Mouse (Mus musculus) left cerebral cortex, postnatal 36 days (tissue): ENCODE data around the gene Rnf212. TPM values are rescaled to one million over a fixed set of nuclear protein-coding genes. Genes with fewer than 3 reads are reported as not detected.
A peak's percentile ranks its signal among the peaks of the same experiment; 100 is the strongest.

Source experiments
- DNase-seq, 2 experiments: peaks; one replicate each; pipeline ENCODE4 v3.0.0; 2021 to 2022; ENCODE audit warnings: low spot score in 2 of 2, mixed read lengths in 1 of 2
- intact Hi-C: fragments of 180-260 bp; cut with DNase I; formaldehyde crosslinking; loops from one replicate; pipeline ENCODE4 v1.15.1; 2025
- total RNA-seq, 2 experiments: library from RNA; stranded (reverse); gene quantifications; 2 replicates each; pipeline ENCODE4 v1.2.3; 2021

Gene Rnf212
- total RNA-seq, 2 experiments from 2014 or later, result not detected

DNA sequence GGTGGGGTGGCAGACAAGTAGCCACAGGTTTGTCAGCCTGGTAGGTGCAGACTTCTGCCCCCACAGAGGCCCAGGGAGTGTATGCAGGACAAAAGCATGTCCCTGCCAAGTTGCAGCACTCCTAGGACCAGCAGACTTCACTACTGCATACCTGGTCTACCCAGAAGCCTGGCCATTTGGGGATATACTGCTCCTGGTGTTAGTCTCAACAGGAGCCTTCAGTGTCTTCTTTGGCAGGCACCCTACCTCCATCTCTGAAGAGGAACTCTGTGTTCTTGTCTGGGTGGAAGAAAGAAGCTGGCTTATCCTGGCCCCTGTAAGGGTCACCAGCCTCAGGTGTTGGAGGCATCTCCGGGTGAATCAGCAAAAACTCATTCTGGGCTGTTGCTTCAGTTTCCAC lies 58.8 kb downstream of the Rnf212 start:
- intact Hi-C loops, result no loop called here
- peak in 1 of 2 experiments; percentile 2 for DNase-seq

GRCm38 (mm10) chr5:108714149-108714548 lies 60.6 kb downstream of the Rnf212 start:
- DNase-seq, result peak in 1 of 2 experiments; percentile 22
- intact Hi-C loops, result no loop called here

GRCm38 (mm10) chr5:108713691-108714090 lies 61.1 kb downstream of the Rnf212 start:
- DNase-seq, result peak in 1 of 2 experiments; percentile 2
- intact Hi-C loops, result no loop called here

DNA sequence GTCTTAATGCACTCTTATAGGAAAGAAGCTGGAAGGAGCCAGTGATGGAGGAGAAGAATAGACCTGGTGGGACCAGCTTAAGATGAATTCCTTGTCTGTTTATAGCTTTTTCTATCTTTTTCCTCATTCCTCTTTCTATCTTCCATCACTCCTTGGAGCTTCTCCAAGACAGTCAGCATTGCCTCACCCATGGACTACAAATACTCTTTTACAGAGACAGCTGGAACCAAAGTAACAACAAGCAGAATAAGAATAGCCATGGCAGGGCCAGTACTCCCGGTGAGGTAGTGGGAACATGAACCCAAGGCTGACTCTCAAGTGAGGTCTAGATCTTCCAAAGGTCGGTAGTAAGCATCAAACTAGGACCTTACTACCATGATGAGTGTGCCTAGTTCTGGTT lies 61.7 kb downstream of the Rnf212 start:
- intact Hi-C loops, result no loop called here
- peak in 1 of 2 experiments; percentile 0 for DNase-seq

DNA sequence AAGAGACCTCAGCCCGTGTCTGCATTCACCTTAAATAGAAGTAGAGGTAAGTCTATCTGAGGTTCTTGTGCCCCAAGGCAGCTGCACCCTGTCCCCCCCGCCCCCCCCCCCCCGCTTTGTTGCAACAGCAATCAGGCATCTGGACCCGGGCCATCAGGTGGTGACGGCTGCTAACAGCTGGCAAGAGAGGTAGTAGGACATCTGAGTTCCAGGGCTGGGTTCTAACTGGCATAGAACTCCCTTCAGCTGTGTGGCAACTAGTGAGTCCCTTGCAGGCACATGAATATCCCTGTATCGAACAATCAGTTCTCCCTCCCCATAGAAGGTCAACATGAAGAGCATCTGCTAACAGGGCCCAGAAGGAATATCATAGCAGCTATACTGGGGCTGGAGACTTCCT lies 62.8 kb downstream of the Rnf212 start:
- no peak for DNase-seq
- intact Hi-C loops, result no loop called here

DNA sequence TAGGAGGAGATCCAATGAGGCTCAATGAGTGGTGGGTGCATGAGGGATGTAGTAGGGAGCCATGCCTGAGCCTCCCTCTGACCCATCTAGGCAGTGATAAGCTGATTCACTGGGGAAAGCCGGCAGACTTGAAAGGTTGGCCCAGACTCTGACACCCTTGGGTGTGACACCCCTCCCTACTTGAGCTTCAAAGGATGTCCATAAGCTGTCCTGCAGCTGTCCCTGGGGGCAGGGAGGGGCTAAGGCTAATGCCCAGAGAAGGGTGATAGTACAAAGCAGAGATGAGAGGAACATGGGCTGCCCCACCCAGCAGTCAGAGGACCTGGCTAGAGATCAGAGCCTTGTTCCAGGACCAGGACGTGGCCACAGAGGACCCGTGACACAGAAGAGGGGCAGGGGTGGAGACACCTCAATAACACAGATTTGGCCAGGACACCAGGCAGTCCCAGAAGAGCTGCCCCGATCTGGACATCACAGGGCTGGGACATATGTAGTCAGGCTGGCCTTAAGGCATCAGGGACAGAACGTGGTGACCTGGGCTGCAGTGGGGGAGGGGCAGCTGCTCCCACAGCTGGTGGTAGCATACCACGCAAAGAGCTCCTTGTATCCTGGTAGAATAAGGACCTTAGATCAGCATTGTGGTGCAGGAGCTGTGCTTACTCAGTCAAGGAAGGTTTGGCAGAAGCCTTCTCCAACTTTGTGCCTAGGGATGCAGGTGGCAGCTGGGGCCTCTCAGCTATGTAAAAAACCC lies 65.6 kb downstream of the Rnf212 start:
- DNase-seq, result no peak
- intact Hi-C loops, result no loop called here

GRCm38 (mm10) chr5:108708419-108708818 lies 66.4 kb downstream of the Rnf212 start:
- intact Hi-C loops, result no loop called here
- no peak for DNase-seq

GRCm38 (mm10) chr5:108707758-108708157 lies 67.0 kb downstream of the Rnf212 start:
- intact Hi-C loops, result no loop called here
- DNase-seq, result no peak

DNA sequence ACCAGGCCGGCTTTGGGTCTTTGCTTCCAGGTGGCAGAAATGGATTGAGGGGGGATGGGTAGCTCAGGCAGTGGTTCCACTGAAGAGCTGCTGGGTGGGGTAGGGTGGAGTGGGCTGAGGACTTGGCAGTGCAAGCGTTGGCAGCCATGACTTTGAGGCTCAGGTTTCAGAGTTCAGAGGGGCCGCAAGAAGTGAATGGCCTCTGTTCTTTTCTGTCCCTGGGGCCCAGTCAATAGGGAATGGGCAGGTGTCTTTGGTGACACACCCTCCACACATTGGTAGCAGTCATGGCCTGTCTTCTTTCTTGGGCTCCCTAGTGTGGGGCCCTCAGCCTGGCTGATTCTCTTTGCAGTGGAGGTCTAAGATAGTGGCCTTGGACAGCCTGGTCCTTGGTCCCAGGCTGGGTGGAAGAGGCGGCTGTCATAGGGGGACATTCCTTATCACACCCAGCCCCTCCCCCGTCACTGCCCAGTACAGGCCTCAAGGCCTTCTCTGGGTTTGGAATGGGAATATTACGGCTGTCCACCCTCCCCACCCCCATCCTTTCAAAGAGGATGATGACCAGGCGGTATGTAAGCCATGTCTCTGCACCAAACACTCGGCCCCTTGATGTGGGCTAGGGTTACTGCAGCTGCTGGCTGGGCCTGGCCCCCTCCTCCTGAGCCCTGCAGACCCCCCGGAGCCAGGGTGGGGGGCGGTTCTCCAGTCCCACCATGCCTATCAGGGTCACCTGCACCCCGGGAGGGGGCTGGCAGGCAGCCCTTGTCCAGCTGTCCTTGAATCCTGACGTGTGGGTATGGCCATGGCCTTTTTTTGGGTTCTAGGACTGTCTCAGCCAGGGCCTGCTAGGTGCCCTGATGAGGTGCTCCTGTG lies 70.8 kb downstream of the Rnf212 start:
- DNase-seq, result no peak
- intact Hi-C loops, result no loop called here

- DNase-seq, result no peak
- intact Hi-C loops, result no loop called here
These were observed 73.3 kb downstream of the Rnf212 start for GRCm38 (mm10) chr5:108701341-108702021.

GRCm38 (mm10) chr5:108700346-108700745 lies 74.4 kb downstream of the Rnf212 start:
- DNase-seq, result no peak
- intact Hi-C loops, result no loop called here

DNA sequence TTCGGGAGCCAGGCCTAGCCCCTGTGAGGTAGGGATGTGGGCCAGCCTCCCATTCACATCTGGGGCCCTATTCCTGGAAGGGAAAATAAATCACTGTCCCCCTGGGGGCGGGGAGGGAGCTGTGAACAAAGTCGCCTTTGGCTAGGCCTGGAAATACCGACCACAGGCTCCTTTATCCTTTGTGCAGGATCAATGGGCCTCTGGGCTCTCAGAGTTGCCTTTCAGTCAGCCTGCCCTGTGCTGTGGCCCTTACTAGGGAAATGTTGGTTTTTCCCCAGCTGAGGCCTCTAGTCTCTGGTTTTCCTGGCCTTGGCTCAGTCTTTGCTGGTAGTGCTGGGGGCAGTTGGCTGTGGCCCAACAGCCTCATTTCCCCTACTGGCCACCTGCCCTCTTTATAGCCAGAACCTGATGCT lies 77.4 kb downstream of the Rnf212 start:
- DNase-seq, result peak; percentile 23 to 31
- intact Hi-C loops, result no loop called here

DNA sequence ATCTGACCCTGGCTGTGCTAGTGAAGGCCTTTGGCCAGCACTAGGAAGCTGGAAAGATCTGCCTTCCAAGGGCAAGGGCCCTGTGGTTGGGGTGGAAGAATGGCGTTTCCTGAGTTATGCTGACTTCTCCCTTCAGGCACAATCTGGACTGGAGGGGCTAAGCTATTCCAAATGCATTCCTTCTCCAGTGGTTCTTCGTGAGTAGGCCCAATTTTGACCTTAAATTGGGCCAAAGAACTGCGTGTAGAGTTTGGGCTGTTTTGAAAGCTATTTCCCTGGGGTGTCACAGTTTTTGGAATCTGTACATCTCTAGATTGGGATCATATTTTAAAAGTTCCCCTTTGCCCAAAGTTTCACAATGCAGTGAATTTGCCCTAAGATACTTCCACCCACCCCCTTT lies 78.2 kb downstream of the Rnf212 start:
- DNase-seq, result no peak
- intact Hi-C loops, result no loop called here

DNA sequence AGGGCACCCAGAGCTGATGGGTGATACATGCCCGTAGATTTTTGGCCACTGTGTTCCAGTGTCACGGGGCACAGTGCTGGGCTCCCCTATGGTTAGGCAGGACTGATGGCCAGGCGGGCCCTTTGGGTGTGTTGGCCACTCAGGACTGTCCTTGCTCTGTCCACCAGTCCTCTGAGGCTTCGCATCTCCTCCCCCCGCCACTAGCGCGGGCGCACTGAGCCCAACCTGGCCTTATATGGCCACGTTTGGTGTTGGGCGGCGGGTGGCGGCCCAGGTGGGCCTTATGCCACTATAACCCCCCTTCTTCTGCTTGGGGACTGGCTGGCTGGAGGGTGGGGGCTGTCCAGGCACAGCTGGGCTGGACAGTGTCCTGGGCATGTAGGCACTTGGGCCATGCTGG lies 78.9 kb downstream of the Rnf212 start:
- DNase-seq, result no peak
- intact Hi-C loops, result no loop called here

GRCm38 (mm10) chr5:108694352-108695261 lies 80.2 kb downstream of the Rnf212 start:
- intact Hi-C loops, result no loop called here
- no peak for DNase-seq

GRCm38 (mm10) chr5:108693872-108694288 lies 80.9 kb downstream of the Rnf212 start:
- peak; percentile 57 to 61 for DNase-seq
- intact Hi-C loops, result loop anchor here (2.0 kb wide), 1 partner anchor 33 kb away; no protein-coding TSS in a partner anchor

DNA sequence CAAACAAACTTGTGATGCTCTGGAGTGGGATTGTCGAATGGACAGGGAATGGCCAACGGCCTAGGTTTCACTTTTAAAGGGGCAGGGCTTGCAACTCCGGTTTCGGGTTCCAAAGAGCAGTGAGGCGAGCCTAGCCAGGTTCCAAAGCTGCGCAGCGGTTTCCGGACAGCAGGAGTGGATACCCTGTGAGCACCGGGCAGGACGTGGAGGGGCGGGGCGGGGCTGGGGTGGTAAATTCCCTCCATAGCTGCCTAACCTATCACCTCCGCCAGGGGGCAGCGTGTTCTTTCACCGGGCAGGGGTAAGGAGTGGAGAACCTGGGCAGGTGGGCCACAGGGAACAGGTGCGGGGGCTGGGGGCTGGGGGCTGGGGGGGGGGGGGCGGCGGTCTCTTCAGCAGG lies 82.5 kb downstream of the Rnf212 start, which contains the start of gene Fgfrl1:
Gene Fgfrl1 (plus strand): TSS at position 112 of the 400 bp plus-strand sequence.
- no peak for DNase-seq
- intact Hi-C loops, result loop anchor here (2.0 kb wide), 1 partner anchor 35 kb away; no protein-coding TSS in a partner anchor

DNA sequence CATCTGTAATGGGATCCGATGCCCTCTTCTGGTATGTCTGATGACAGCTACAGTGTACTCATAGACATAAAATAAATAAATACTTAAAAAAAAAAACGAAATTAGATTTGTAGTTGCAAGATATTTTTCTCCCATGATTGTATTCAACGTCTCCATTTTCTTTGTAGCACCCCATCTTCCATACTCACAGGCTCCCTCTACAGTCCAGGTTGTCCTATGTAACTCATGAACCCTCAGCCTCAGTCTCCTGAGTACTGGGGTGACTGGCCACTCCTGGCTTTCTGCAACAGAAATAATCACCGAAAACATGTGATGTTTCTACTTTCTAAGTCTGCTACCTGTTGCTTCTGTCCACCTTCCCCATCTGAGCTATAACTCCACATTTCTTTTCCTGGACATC lies 83.6 kb downstream of the Rnf212 start:
- intact Hi-C loops, result no loop called here
- no peak for DNase-seq

GRCm38 (mm10) chr5:108689091-108689490 lies 85.7 kb downstream of the Rnf212 start:
- intact Hi-C loops, result no loop called here
- no peak for DNase-seq
